Mouse (Mus musculus) adipocyte (in vitro differentiated cells): Measurements from ENCODE around the gene Hck.

Source experiments
- DNase-seq: peaks from one replicate; pipeline ENCODE4 v3.0.0-alpha.2; 2016; ENCODE audit warnings: low spot score

The Hck gene

GRCm38 (mm10) chr2:153090551-153091165 lies 17.6 kb upstream of the Hck start:
- no peak for DNase-seq

DNA sequence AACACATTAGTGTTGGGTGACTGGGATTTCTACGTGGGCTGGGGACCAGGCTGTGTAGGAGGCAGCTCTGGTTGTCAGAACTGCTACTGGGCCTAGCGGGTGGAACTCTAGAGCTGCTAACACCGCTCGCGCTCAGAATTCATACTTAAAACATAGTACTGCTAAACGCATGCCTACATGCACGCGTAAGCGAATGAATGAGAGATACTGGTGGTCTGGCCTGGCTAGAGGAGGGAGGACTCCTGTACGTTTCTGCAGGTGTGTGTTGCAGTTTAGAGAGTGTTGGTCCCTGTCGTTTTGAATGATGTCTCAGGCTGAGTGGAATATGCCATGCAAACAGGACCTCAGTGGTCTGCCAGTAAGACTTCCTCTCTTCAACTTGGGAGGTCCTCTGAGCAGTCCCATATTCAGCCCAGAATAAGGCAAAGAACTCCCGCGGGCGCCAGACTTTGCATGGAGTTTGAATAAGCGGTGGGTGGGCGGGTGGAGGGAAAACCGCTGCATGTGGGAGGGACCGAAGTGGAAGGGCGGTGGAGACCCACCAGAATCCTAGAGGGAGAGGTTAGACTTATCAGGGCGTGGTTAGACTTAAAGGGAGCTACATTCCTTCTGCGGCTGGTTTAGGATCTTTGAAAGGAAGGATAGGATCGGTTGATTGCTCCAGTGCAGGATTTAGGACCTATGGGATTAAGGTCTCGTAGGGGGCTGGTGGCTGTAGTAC lies 1.1 kb upstream of the Hck start:
- DNase-seq = no peak

DNA sequence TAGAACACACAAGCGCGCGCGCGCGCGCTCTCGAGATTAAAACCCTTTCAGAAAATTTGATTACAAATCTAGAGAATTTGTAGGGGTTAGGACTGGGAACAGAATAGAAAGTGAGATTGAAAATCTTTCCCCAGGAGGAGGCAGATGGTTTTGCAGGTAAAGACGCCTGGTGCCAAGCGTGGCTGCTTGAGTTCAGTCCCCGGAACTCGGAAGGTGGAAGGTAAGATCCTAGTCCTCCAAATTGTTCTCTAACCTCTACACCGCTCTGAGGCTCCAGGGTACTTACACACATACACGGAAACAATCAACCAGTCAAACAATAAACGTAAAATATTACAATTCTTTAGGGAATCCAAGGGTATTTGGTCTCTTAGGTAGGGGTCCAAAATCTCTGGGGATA lies 466 bp upstream of the Hck start:
- no peak for DNase-seq

DNA sequence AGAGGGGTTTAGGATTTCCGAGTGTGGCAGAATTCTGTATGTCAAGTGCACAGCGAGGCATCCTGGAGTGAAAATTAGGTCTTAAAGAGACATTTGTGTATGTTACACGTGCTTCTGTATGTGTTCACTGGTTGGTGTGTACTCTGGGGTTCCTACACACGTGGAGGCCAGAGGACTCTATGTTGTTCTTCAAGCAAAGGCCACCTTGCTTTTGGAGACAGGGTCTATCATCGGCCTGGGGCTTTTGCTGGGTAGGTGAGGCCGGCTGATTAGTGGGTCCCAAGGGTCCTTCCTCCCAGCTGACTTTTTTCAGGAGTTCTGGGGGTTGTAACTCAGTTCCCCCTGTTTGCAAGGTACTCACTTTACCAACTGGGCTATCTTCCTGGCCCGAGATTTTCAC lies 1.3 kb downstream of the Hck start:
- DNase-seq = no peak

DNA sequence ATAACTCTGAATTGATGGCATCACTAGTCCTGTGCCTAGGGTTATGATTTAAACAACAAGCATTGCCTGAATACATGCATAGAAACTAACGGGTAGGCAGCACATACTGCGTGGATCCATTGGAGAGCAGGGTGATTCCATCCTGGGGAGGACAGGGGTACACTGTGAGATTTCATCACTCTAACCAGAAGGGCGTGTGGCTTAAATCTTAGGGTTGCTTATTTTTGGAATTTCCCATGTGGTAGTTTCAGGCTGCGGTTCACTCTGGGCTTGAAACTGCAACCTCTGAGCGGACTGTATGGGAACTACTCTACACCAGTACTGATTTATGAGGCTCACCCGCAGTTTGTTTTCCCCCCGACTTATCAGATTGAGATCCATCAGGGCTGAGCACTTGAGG lies 3.0 kb downstream of the Hck start:
- DNase-seq = no peak

- DNase-seq = no peak
Measured at GRCm38 (mm10) chr2:153115679-153116081, 7.4 kb downstream of the Hck start.

DNA sequence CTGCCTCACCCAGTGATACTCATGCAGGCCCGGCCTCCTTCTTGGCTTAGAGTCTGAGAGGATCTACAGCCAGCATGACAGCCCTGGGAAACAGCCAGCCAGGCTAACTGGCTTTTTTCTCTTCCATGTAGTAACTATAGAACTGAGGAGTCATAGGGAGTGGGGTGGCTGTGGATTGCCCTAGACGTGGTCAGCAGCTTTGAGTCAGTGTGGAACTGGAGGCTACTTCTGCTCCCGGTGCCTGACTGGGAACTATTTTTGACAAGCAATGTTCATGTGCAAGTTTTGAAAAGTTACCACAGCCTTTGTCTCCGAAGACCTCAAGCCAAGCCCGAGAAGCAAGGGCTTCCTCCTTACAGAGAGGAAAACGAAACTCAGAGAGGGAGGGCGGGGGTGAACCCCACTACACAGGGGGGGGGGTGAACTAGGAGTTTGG lies 8.8 kb downstream of the Hck start:
- DNase-seq = peak; percentile 78

GRCm38 (mm10) chr2:153119488-153119887 lies 11.2 kb downstream of the Hck start:
- no peak for DNase-seq

DNA sequence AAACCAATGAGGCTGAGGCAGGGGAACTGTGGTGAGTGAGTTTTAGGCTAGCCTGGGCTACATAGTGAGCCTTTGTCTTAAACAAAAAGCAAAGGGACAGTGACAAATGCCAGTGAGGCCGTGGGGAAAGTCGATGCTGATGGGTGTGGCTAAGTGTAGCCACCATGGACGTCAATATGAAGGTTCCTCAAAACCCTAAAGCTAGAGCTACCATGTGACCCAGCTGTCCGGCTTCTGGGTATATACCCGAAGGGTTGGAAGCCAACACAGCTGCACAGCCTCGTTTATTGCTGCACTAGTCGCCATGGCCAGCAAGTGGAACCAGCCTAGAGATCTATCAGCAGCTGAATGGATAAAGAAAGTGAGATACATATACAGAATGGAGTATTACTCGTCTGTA lies 11.9 kb downstream of the Hck start:
- DNase-seq = no peak

DNA sequence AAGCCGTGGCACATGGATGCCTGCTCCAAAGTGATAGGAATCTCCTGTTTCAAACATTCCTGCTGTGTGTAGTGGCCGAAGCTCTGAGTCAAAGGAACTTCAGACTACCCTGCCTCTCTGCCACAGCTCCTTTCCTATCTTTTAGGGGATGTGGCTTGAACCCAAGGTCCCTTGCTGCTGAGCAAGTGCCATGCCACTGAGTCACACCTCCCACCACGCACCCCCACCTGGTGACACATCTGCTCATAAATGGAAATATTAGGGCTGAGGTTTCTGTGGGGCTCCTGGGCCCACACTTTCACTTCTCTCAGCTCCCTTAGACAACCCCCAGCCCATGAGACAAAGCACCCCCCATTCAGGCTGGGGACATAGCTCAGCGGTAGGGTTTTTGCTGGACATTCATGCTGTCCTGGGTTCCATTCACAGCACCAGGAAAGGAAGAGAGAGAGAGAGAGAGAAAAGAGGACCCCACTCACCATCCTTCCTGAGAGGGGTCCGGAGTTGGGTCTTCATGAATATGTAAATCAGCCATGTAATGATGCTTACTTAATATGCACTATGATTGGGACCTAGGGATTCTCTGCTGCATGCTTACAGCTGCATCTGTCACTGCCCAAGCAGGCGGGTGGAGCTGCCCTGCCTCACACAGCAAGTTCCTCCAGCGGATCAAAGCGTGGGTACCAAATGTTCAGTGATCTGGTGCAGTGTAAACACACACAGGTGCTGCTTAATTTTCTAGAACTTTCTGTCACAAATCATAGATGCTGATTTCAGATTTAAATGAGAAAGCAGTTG lies 13.8 kb downstream of the Hck start:
- DNase-seq = no peak

- DNase-seq = no peak
Measured at GRCm38 (mm10) chr2:153122701-153123100, 14.4 kb downstream of the Hck start.

GRCm38 (mm10) chr2:153125875-153126274 lies 17.6 kb downstream of the Hck start:
- DNase-seq = no peak

DNA sequence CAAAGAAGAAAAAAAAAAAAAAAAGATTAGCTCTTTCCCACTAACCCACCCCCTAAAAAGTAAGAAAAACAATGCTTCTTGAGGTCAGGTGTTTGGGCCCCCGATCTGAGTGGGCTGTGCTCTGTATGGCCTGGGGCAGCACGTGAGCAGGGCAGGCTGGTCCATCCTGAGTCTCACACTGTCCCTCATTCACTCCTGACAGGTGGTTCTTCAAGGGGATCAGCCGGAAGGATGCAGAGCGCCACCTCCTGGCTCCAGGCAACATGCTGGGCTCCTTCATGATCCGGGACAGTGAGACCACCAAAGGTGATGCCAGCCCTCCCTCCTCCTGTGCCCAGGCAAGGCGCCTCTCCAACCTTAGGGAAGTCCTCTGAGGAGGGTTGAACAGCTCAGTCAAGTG lies 22.8 kb downstream of the Hck start:
- no peak for DNase-seq

- DNase-seq = no peak
Measured at GRCm38 (mm10) chr2:153134237-153134636, 26.0 kb downstream of the Hck start.

GRCm38 (mm10) chr2:153136211-153136610 lies 27.9 kb downstream of the Hck start:
- DNase-seq = no peak

GRCm38 (mm10) chr2:153139158-153139557 lies 30.9 kb downstream of the Hck start:
- DNase-seq = no peak

GRCm38 (mm10) chr2:153139996-153140613 lies 31.8 kb downstream of the Hck start:
- DNase-seq = peak; percentile 24

- DNase-seq = peak; percentile 68
Measured at GRCm38 (mm10) chr2:153142620-153143199, 34.4 kb downstream of the Hck start.

GRCm38 (mm10) chr2:153145346-153145745 lies 37.1 kb downstream of the Hck start:
- DNase-seq = no peak

DNA sequence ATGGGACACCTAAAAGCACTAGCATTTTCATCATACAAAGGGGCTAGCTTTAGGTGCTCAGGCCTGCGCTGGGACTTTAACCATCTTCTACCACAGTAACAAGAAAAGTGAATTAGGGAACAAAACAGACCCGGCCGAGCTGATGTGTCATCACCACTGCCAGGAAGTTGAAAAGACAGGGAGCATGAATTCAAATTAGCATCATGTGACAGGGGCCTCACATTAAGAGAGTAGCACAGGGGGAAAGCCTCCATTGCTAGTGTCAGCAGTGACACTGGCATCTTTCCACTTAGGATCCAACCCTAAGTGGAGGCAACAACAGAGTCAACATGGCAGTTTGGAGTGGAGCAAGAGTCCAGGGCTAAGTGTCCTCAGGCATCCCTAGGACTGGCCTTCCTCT lies 39.0 kb downstream of the Hck start:
- DNase-seq = no peak

GRCm38 (mm10) chr2:153147715-153148114 lies 39.4 kb downstream of the Hck start:
- DNase-seq = peak; percentile 78

- DNase-seq = no peak
Measured at GRCm38 (mm10) chr2:153149742-153150141, 41.5 kb downstream of the Hck start.
